Mouse (Mus musculus) hindbrain, embryonic 14.5 days (tissue): ENCODE data around the gene Tbx19. TPM values are rescaled to one million over a fixed set of nuclear protein-coding genes. Genes with fewer than 3 reads are reported as not detected.

ENCODE experiments used
- ATAC-seq: fragments of 200-750 bp; cut with Nextera tagmentation; 2 replicates; pipeline ENCODE4 v1.8.0; 2017; ENCODE audit warnings: moderate number of reproducible peaks, mild to moderate bottlenecking, moderate TSS enrichment, moderate library complexity; ENCODE audit not compliant: low FRiP score
- DNase-seq: peaks from one replicate; pipeline ENCODE4 v3.0.0-alpha.2; 2015; ENCODE audit warnings: low spot score
- H3K27ac ChIP-seq: fragments of 300-500 bp; sonication (generic); 2 replicates; pipeline ENCODE4 v1.5.1; 2014; ENCODE audit warnings: mild to moderate bottlenecking, moderate library complexity
- H3K27me3 ChIP-seq: fragments of 300-500 bp; sonication (generic); 2 replicates; pipeline ENCODE4 v1.6.1; 2014; ENCODE audit warnings: mild to moderate bottlenecking, low read length, mixed read lengths; ENCODE audit not compliant: control insufficient read depth, insufficient read depth
- H3K36me3 ChIP-seq: fragments of 300-500 bp; sonication (generic); replicated peaks from 2 replicates; pipeline ENCODE4 v1.6.1; 2014; ENCODE audit not compliant: control insufficient read depth, insufficient read depth
- H3K4me1 ChIP-seq: fragments of 300-500 bp; sonication (generic); replicated peaks from 2 replicates; pipeline ENCODE4 v1.6.1; 2014; ENCODE audit warnings: antibody characterized with exemption, low read length, mixed read lengths; ENCODE audit not compliant: control insufficient read depth, insufficient read depth
- H3K4me2 ChIP-seq: fragments of 300-500 bp; sonication (generic); replicated peaks from 2 replicates; pipeline ENCODE4 v1.6.1; 2014; ENCODE audit warnings: mild to moderate bottlenecking, moderate library complexity
- H3K4me3 ChIP-seq: fragments of 300-500 bp; sonication (generic); replicated peaks from 2 replicates; pipeline ENCODE4 v1.5.1; 2014; ENCODE audit warnings: mild to moderate bottlenecking, low read length
- H3K9ac ChIP-seq: fragments of 300-500 bp; sonication (generic); 2 replicates; pipeline ENCODE4 v1.6.1; 2014
- H3K9me3 ChIP-seq: fragments of 300-500 bp; sonication (generic); 2 replicates; pipeline ENCODE4 v1.6.1; 2016; ENCODE audit warnings: low read length; ENCODE audit not compliant: control insufficient read depth
- WGBS: fragments of 180-500 bp; shearing (Covaris S2); extraction: QIAGEN DNeasy Blood & Tissue Kit; methylation state at CpG from one replicate; pipeline ENCODE4 v1.1.7; 2014; 5-methylcytosine and 5-hydroxymethylcytosine counted together
- polyA plus RNA-seq: library from polyadenylated mRNA; unstranded; fragments of >200 nt; fragmentation: Nextera tagmentation; extraction: Ambion mirVana; gene quantifications from 2 replicates; pipeline ENCODE4 v1.2.1, GENCODE M21; 2014

Tbx19 gene
- polyA plus RNA-seq, 1 experiment from 2014 or later = not detected

GRCm38 (mm10) chr1:165194662-165195013 lies 34.1 kb upstream of the Tbx19 start:
- no peak overlapping the region for H3K27ac ChIP-seq
- peaks cover 29% of the 10 kb centered on the region for H3K27me3 ChIP-seq
- WGBS = 15% methylated on average over 5 of the region's 5 CpGs
- H3K9me3 ChIP-seq = no peaks in the 10 kb centered on the region
- H3K9ac ChIP-seq = peak overlapping the region; percentile 59
- peaks cover 4% of the 10 kb centered on the region; the same call in 1 of the 2 replicates for H3K4me1 ChIP-seq
- ATAC-seq (no peak; the same call in 1 of the 2 replicates), DNase-seq (no peak)
- no peaks in the 10 kb centered on the region for H3K36me3 ChIP-seq
- H3K4me2 ChIP-seq = peak overlapping the region; percentile 86
- peak overlapping the region; percentile 67 for H3K4me3 ChIP-seq

GRCm38 (mm10) chr1:165193880-165194661 lies 33.5 kb upstream of the Tbx19 start, which contains the start of gene Sft2d2:
Gene Sft2d2 (minus strand): TSS chr1:165194438.
- under 1% methylated on average over 69 of the region's 69 CpGs for WGBS
- peaks cover 4% of the 10 kb centered on the region; the same call in 1 of the 2 replicates for H3K4me1 ChIP-seq
- H3K9ac ChIP-seq = peak within 1 kb of the TSS; percentile 59
- peak within 1 kb of the TSS; percentile 86 for H3K4me2 ChIP-seq
- no peaks in the 10 kb centered on the region for H3K9me3 ChIP-seq
- no peaks in the 10 kb centered on the region for H3K36me3 ChIP-seq
- peaks cover 29% of the 10 kb centered on the region for H3K27me3 ChIP-seq
- H3K27ac ChIP-seq = no peak within 1 kb of the TSS
- H3K4me3 ChIP-seq = peak within 1 kb of the TSS; percentile 67
- DNase-seq (peak; percentile 82), ATAC-seq (peak; percentile 87)

- Histone ChIP-seq H3K9ac (peak overlapping the region; percentile 59), H3K4me2 (peak overlapping the region; percentile 86)
- DNase-seq = no peak
Measured at GRCm38 (mm10) chr1:165193426-165193825, 32.9 kb upstream of the Tbx19 start.

GRCm38 (mm10) chr1:165192714-165193264 lies 32.2 kb upstream of the Tbx19 start:
- no peak for DNase-seq
- peaks cover 4% of the 10 kb centered on the region; the same call in 1 of the 2 replicates for H3K4me1 ChIP-seq
- H3K27ac ChIP-seq = no peak overlapping the region
- H3K4me3 ChIP-seq = 0 out of 2 replicates have a peak overlapping the region, but pooled peaks have one; percentile 67
- no peak overlapping the region for H3K9ac ChIP-seq
- H3K36me3 ChIP-seq = no peaks in the 10 kb centered on the region
- WGBS = 87% methylated on average over 10 of the region's 10 CpGs
- H3K4me2 ChIP-seq = peak overlapping the region; percentile 86
- H3K9me3 ChIP-seq = no peaks in the 10 kb centered on the region
- ATAC-seq = no peak
- peaks cover 29% of the 10 kb centered on the region for H3K27me3 ChIP-seq

More at GRCm38 (mm10) chr1:165193426-165193825, 32.9 kb upstream of the Tbx19 start:
- peaks cover 4% of the 10 kb centered on the region; the same call in 1 of the 2 replicates for H3K4me1 ChIP-seq
- no peak for ATAC-seq
- WGBS = 24% methylated on average over 7 of the region's 7 CpGs
- no peak overlapping the region for H3K27ac ChIP-seq
- peaks cover 29% of the 10 kb centered on the region for H3K27me3 ChIP-seq
- no peaks in the 10 kb centered on the region for H3K9me3 ChIP-seq
- H3K36me3 ChIP-seq = no peaks in the 10 kb centered on the region
- H3K4me3 ChIP-seq = peak overlapping the region; percentile 67

- WGBS = 92% methylated on average over 4 of the region's 4 CpGs
- Histone ChIP-seq H3K36me3 (no peaks in the 10 kb centered on the region), H3K4me2 (no peak overlapping the region), H3K27ac (no peak overlapping the region), H3K9ac (no peak overlapping the region), H3K4me3 (no peak overlapping the region), H3K27me3 (peaks cover 29% of the 10 kb centered on the region), H3K9me3 (no peaks in the 10 kb centered on the region), H3K4me1 (peaks cover 7% of the 10 kb centered on the region; the same call in 1 of the 2 replicates)
- DNase-seq = no peak
- ATAC-seq = no peak
Measured at GRCm38 (mm10) chr1:165192102-165192501, 31.5 kb upstream of the Tbx19 start.

- no peak overlapping the region for H3K9ac ChIP-seq
- 56% methylated on average over 13 of the region's 13 CpGs for WGBS
- H3K27me3 ChIP-seq = peaks cover 29% of the 10 kb centered on the region
- no peak for DNase-seq
- H3K4me1 ChIP-seq = peaks cover 9% of the 10 kb centered on the region; the same call in 1 of the 2 replicates
- no peak overlapping the region for H3K4me2 ChIP-seq
- ATAC-seq = no peak
- H3K4me3 ChIP-seq = no peak overlapping the region
- no peaks in the 10 kb centered on the region for H3K36me3 ChIP-seq
- H3K27ac ChIP-seq = no peak overlapping the region; the same call in 1 of the 2 replicates
- no peaks in the 10 kb centered on the region for H3K9me3 ChIP-seq
Measured at GRCm38 (mm10) chr1:165191611-165192010, 31.0 kb upstream of the Tbx19 start.

GRCm38 (mm10) chr1:165190571-165191273 lies 30.1 kb upstream of the Tbx19 start:
- no peak overlapping the region for H3K9ac ChIP-seq
- no peak overlapping the region for H3K27ac ChIP-seq
- H3K4me3 ChIP-seq = no peak overlapping the region
- no peaks in the 10 kb centered on the region for H3K9me3 ChIP-seq
- H3K27me3 ChIP-seq = peaks cover 29% of the 10 kb centered on the region
- ATAC-seq (no peak), DNase-seq (no peak)
- 92% methylated on average over 10 of the region's 10 CpGs for WGBS
- H3K36me3 ChIP-seq = no peaks in the 10 kb centered on the region
- H3K4me2 ChIP-seq = no peak overlapping the region
- peaks cover 9% of the 10 kb centered on the region; the same call in 1 of the 2 replicates for H3K4me1 ChIP-seq

GRCm38 (mm10) chr1:165190068-165190467 lies 29.5 kb upstream of the Tbx19 start:
- 80% methylated on average over 6 of the region's 6 CpGs for WGBS
- Histone ChIP-seq H3K9me3 (no peaks in the 10 kb centered on the region), H3K4me1 (peaks cover 9% of the 10 kb centered on the region; the same call in 1 of the 2 replicates), H3K27me3 (peaks cover 24% of the 10 kb centered on the region), H3K9ac (no peak overlapping the region), H3K36me3 (no peaks in the 10 kb centered on the region), H3K4me2 (no peak overlapping the region), H3K4me3 (no peak overlapping the region), H3K27ac (no peak overlapping the region)
- DNase-seq (no peak), ATAC-seq (no peak)
